Mouse (Mus musculus): ENCODE results near the gene Ing5.
"Not testable (repeated sequence)": the region's sequence is repeated elsewhere in the genome, so short reads cannot be mapped to it uniquely, and the experiment has no call there.

Ing5 gene

GRCm38 (mm10) chr1:93803556-93804507, at the start of gene Ing5:
Ing5 (plus strand) TSS chr1:93803965.
- DNase-seq (ENCODE audit: extremely low spot score, low read depth, low spot score), result peak; percentile 79

DNA sequence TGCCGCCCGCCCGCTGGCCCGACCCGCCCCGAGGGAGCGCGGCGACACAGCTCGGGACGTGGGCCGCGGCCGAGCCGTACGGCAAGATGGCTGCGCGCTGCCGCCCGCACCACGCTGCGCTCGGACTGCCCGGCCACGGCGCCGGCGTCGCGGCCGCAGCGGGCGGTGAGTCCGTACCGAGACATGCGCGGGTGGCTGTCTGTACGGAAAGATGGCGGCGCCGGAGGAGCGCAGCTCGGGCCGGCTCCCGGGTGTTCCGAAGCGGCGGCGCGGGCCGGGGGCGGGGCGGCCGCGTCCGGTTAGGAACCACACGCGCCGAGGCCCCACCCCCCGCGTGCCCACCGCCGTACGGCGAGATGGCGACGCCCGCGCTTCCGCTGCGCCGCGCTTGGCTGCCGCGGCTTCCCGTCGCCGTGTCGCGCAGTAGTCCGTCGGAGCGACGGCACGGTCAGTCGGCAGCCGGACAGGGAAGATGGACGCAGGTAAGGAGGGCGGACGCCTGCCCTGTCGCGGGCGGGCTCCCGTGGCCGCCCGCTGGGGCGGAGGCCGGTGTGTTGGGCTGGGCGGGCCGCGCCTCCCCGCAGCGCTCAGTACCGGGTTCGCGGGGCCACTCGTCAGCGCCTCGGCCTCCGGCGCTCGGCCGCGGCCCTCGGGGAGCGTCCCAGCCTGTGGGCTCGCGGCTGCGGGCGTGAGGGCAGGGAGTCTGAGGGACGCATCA, 49.0 kb upstream of the Ing5 start, which contains the start of gene Thap4:
TSS of gene Thap4 (minus strand) at position 292 of the 718 bp plus-strand sequence.
- no peak for DNase-seq (ENCODE audit: extremely low spot score, low read depth, low spot score)

DNA sequence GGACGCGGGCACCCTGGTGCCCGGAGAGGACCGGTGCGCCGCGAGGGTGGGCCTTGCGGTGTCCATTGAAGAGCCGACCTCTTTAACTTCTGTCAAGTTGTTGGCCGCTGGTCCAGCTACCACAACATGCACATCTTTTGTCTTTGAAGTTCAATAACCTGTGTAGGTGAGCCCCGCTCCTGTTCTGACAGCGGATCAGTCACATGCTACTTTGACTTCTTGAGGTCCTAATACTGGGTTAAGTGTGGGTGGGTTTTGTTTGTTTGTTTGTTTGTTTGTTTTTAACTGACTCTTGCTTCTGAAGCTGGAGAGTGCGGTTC, 48.5 kb upstream of the Ing5 start:
- no peak for DNase-seq (ENCODE audit: extremely low spot score, low read depth, low spot score)

DNA sequence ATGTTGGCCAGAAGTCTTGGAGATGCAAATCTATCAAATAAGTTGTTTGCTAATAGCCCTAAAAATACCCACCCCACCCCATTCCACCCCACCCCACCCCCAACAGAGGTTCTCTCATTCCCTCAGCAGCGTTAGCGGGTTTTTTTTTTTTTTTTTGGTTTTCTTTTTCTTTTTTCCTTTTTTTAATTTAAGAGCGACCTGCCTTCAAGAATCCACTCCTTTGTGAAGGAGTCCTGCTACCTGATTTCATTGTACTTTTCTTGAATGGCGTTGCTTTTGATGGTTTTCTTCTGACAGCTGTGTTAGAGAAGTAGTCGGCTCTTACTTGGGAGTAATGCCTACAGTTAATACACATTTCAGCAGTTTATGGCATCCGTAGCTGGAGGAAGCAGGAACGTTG, 48.1 kb upstream of the Ing5 start:
- no peak for DNase-seq (ENCODE audit: extremely low spot score, low read depth, low spot score)

GRCm38 (mm10) chr1:93756154-93756553, 47.6 kb upstream of the Ing5 start:
- DNase-seq (ENCODE audit: extremely low spot score, low read depth, low spot score), result no peak

DNA sequence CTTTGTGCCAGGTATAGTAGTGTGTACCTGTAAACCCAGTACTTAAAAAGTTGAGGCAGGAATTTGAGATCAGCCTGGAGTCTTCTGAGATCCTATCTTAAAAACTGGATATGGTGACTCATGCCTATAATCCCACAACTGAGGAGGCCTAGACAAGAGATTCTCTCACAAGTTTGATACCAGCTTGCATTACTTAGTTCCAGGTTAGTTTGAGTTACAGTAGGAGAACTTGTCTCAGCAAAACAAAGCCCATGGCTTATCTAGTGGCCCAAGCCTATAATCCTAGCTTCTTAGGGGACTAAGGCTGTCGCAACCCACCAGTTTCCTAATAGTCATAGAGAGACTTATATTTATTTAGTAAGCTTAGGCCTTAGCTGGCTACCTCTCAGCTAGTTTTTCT, 43.7 kb upstream of the Ing5 start:
- DNase-seq (ENCODE audit: extremely low spot score, low read depth, low spot score), result no peak

DNA sequence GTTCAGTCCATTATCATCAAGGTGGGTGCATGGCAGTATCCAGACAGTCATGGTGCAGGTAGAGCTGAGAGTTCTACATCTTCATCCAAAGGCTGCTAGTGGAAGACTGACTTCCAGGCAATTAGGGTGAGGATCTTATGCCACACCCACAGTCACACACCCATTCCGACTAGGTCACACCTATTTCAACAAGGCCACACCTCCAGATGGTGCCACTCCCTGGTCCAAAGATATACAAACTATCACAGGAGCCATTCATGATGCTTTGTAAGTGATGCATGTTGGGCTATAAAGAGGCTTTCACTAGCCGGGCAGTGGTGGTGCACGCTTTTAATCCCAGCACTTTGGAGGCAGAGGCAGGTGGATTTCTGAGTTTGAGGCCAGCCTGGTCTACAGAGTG, 40.2 kb upstream of the Ing5 start:
- not testable (repeated sequence) for DNase-seq (ENCODE audit: extremely low spot score, low read depth, low spot score)

- DNase-seq (ENCODE audit: extremely low spot score, low read depth, low spot score), result no peak
These were observed 38.7 kb upstream of the Ing5 start for GRCm38 (mm10) chr1:93764871-93765591.

GRCm38 (mm10) chr1:93767600-93767999, 36.2 kb upstream of the Ing5 start:
- DNase-seq (ENCODE audit: extremely low spot score, low read depth, low spot score), result no peak

- DNase-seq (ENCODE audit: extremely low spot score, low read depth, low spot score), result no peak
These were observed 33.9 kb upstream of the Ing5 start for GRCm38 (mm10) chr1:93769901-93770300.

DNA sequence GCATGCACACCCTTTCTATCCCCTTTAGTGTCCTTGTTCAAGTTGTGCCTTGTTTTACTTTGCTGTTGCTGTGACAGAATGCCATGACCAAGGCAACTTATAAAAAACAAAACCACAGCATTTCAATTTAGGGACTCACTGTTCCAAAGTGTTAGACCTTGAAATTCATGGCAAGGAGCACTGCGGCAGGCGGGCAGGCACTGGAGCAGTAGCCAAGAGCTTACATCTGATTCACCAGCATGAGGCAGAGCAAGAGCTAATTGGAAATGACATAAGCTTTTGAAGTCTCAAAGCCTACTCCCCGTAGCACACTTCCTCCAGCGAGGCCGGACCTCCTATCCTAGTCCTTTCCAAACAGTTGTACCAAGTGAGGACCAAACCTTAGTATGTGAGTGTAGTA, 27.1 kb upstream of the Ing5 start:
- no peak for DNase-seq (ENCODE audit: extremely low spot score, low read depth, low spot score)

GRCm38 (mm10) chr1:93786912-93787311, 16.9 kb upstream of the Ing5 start:
- DNase-seq (ENCODE audit: extremely low spot score, low read depth, low spot score), result no peak

DNA sequence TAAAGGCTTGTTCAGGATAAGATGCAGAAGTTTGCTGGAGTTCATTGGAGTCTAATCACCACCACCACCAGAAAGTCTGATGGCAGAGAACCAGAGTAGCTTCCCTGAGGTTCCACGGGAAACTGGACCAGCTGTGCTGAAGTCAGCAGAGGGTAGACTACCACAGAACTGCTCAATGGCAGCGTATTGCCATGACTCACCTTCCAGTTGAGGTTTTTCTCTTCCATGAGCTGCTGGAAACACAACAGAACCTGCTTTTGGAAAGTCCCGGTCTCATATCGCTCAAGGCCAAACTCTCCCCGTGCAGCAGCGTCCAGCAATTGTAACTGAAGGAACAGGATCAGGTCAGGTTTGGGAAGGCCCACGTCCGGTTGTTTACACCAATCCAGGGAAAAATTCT, 9.2 kb upstream of the Ing5 start:
- no peak for DNase-seq (ENCODE audit: extremely low spot score, low read depth, low spot score)

DNA sequence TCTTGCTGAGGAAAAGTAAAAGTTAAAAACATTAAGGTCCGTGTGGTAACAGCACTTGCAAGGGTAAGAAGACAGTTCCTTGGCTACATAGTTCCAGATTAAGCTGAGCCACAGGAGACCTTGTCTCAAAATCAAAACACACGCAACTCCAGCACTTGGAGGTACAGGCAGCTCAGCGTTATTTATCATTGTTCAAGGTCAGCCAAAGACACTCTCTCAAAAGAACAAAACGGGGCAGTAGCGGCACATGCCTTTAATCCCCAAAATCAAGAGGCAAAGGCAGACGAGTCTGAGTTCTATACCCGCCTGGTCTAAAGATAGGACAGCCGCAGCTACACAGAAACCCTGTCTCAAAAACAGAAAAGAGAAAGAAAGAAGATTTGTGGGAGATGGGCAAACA, 7.9 kb upstream of the Ing5 start:
- DNase-seq (ENCODE audit: extremely low spot score, low read depth, low spot score), result no peak

DNA sequence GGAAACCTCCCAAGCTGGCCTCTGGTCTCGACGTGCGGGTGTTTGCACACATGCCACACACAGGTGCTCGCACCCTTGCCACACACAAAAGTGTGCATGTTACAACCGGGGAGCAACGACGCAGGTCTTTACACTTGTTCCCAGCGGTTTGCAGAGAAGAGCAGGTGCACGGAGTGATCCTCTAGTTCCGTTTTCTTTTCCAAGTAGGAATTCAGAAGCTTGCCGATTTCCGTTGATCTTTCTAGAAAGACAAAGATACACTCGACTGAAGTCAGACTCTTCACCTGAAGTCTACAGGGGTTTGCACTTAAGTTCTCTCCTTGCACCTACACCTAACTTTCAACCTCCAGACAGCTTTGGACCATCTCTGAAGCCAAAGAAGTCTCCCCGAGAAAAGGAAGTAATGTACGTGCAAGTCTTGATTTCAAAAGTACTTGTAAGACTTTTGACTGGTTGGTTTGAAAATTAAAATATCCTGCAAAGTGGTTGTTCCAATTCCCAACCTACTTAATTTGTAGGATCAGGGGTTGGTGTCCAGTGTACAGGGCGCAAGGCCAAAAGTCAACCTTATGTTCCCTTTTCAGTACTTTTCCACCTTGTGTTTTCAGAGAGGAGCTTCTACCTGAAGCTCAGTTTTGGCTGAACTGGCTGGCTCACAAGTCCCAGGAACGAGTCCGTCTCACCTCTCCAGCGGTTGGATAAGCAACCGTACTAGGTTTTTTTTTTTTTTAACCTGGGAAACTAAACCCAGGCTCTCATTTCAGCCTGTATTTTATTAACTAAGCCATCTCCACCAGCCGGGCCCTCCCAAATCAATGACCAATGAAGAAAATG, 2.9 kb upstream of the Ing5 start:
- DNase-seq (ENCODE audit: extremely low spot score, low read depth, low spot score), result no peak

- peak; percentile 88 for DNase-seq (ENCODE audit: extremely low spot score, low read depth, low spot score)
These were observed 2.0 kb upstream of the Ing5 start, which contains the start of gene Dtymk for GRCm38 (mm10) chr1:93801741-93802238. Dtymk (minus strand) TSS chr1:93801934.

DNA sequence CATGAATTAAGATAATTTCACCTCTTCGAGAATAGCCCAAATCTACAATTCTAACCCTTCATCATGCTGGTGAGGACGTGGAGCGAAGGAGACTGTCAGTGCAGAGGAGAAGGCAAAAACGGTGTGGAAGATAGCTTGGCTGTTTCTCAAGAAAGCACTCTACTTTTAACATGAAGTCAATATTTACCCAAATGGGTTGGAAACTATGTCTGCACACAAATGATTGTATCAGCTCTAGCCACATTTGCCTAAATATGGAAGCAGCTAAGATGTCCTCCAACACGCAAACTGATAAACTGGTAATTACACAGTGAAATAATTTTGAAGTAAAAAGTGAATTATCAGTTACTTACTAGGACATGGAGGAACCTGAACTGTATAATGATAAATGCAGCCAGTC, 994 bp upstream of the Ing5 start:
- no peak for DNase-seq (ENCODE audit: extremely low spot score, low read depth, low spot score)

- DNase-seq (ENCODE audit: extremely low spot score, low read depth, low spot score), result no peak
These were observed 1.1 kb downstream of the Ing5 start for GRCm38 (mm10) chr1:93804818-93805217.

GRCm38 (mm10) chr1:93805221-93805951, 1.6 kb downstream of the Ing5 start:
- DNase-seq (ENCODE audit: extremely low spot score, low read depth, low spot score), result no peak

DNA sequence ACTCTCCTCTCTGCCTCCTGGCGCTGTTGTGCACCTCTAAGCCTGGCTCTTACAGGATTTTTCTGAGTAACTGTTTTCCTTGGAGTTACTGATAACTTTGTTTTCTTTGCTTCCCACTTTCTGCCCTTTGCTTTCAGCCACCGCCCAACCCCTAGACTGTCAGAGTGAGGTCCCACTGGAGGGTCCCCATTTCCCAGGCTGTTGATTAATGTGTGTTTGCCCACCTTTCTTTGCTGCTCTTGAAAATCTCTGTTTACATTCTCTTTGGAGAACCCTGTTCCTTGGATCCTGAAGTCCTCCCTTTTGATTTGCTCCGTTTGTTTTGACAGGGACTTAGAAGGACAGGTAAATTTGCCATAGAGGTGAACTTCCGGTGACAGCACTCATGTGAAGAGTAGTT, 5.1 kb downstream of the Ing5 start:
- DNase-seq (ENCODE audit: extremely low spot score, low read depth, low spot score), result no peak

Measured in hindlimb bud, embryonic 11.5 days (tissue).